Mouse (Mus musculus) embryonic facial prominence, embryonic 13.5 days (tissue): ENCODE data around the gene Sec14l2. TPM values are rescaled to one million over a fixed set of nuclear protein-coding genes. Genes with fewer than 3 reads are reported as not detected.
"Not testable (repeated sequence)": the region's sequence is repeated elsewhere in the genome, so short reads cannot be mapped to it uniquely, and the experiment has no call there.

ENCODE experiments used
- ATAC-seq: fragments of 200-750 bp; cut with Nextera tagmentation; 2 replicates; pipeline ENCODE4 v1.8.0; 2017; ENCODE audit warnings: low read depth; ENCODE audit not compliant: insufficient number of reproducible peaks, insufficient read depth, low FRiP score, low TSS enrichment
- H3K27ac ChIP-seq: fragments of 300-500 bp; sonication (generic); 2 replicates; pipeline ENCODE4 v1.5.1; 2015; ENCODE audit warnings: moderate library complexity, mild to moderate bottlenecking, inconsistent platforms
- H3K27me3 ChIP-seq: fragments of 300-500 bp; sonication (generic); 2 replicates; pipeline ENCODE4 v1.6.1; 2015; ENCODE audit warnings: mild to moderate bottlenecking, inconsistent platforms
- H3K36me3 ChIP-seq: fragments of 300-500 bp; sonication (generic); 2 replicates; pipeline ENCODE4 v1.6.1; 2015; ENCODE audit warnings: mild to moderate bottlenecking, inconsistent platforms
- H3K4me1 ChIP-seq: fragments of 300-500 bp; sonication (generic); 2 replicates; pipeline ENCODE4 v1.6.1; 2015; ENCODE audit warnings: inconsistent platforms
- H3K4me2 ChIP-seq: fragments of 300-500 bp; sonication (generic); 2 replicates; pipeline ENCODE4 v1.6.1; 2015; ENCODE audit warnings: moderate library complexity, mild to moderate bottlenecking, inconsistent platforms
- H3K4me3 ChIP-seq: fragments of 300-500 bp; sonication (generic); 2 replicates; pipeline ENCODE4 v1.5.1; 2015; ENCODE audit warnings: mild to moderate bottlenecking, inconsistent platforms
- H3K9ac ChIP-seq: fragments of 300-500 bp; sonication (generic); 2 replicates; pipeline ENCODE4 v1.6.1; 2015; ENCODE audit warnings: mild to moderate bottlenecking, inconsistent platforms
- H3K9me3 ChIP-seq: fragments of 300-500 bp; sonication (generic); 2 replicates; pipeline ENCODE4 v1.6.1; 2016; ENCODE audit warnings: inconsistent platforms
- WGBS: fragments of 180-500 bp; shearing (Covaris S2); methylation state at CpG from one replicate; pipeline ENCODE4 v1.1.7; 2015; ENCODE audit warnings: mixed read lengths; 5-methylcytosine and 5-hydroxymethylcytosine counted together
- polyA plus RNA-seq: library from polyadenylated mRNA; unstranded; fragments of >200 nt; fragmentation: Nextera tagmentation; extraction: Ambion mirVana; gene quantifications from 2 replicates; pipeline ENCODE4 v1.2.1, GENCODE M21; 2015

The Sec14l2 gene
- polyA plus RNA-seq, 1 experiment from 2014 or later: 2.0 TPM

DNA sequence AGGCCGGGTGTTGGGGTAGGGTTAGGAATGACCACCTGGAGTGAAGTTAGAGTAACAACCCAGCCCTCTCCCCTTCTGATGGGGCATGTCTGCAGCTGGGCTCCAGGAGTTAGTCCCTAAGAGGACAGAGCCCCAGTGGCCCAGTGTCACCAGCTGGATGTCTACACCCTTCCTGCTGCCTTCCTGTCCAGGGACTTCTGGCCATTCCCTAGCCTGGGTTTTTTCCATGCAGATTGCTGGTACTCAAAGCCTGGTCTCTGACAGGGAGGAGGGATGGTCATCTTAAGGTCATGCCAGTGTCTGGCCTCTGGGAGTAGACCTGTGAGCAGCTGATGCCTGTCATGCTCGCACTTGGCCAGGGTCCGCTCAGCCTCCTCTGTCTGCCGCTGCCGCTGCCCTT lies 24.9 kb upstream of the Sec14l2 start:
- H3K9me3 ChIP-seq: no peaks in the 10 kb centered on the region
- H3K36me3 ChIP-seq: peaks cover 51% of the 10 kb centered on the region
- ATAC-seq: no peak
- no peaks in the 10 kb centered on the region for H3K4me1 ChIP-seq
- no peak overlapping the region for H3K9ac ChIP-seq
- WGBS: 76% methylated on average over 5 of the region's 5 CpGs
- no peak overlapping the region for H3K4me3 ChIP-seq
- H3K27ac ChIP-seq: no peak overlapping the region
- H3K27me3 ChIP-seq: no peaks in the 10 kb centered on the region
- no peak overlapping the region for H3K4me2 ChIP-seq

DNA sequence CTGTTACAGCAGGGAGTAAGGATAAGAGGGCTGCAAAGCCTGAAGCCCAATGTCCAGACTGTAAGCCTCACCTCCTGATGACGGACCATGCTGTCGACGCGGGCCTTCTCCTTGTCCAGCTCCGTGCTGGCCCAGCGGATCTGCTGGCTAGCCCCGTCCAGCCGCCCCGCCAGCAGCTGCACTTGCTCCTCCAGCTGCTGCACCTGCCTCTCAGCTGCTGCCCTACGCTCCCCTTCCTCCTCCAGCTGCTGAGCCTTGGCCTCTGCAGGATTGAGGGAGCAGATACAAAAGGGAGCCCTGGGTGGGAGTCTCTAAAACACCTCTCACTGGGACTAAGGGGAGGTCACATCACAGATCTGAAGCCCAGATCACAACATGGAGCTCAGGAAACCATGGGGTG lies 23.9 kb upstream of the Sec14l2 start:
- WGBS: 82% methylated on average over 10 of the region's 10 CpGs
- Histone ChIP-seq H3K36me3 (peaks cover 62% of the 10 kb centered on the region), H3K27ac (no peak overlapping the region), H3K9ac (no peak overlapping the region), H3K4me1 (no peaks in the 10 kb centered on the region), H3K4me2 (no peak overlapping the region), H3K9me3 (no peaks in the 10 kb centered on the region), H3K4me3 (no peak overlapping the region), H3K27me3 (no peaks in the 10 kb centered on the region)
- no peak for ATAC-seq

DNA sequence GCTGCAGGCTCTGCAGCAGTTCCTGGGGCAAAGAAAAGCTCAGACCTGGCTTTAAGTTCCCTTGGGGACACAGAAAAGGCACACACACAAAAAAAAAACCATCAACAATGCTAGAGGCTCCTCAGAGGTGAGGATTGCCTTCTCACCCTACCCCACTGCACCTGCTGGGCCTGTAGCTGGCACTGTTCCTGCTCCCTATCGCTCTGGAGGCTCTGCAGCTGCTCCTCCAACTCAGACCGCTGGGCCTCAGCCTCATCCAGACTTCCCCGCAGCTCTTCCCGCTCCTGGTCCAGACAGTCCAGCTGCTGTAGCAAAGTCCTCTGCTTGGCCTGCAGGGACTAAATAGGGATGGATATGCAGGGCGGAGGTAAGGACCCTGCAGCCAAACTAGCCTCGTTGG lies 23.2 kb upstream of the Sec14l2 start:
- H3K4me1 ChIP-seq: no peaks in the 10 kb centered on the region
- H3K36me3 ChIP-seq: peaks cover 67% of the 10 kb centered on the region
- H3K27me3 ChIP-seq: no peaks in the 10 kb centered on the region
- no peak overlapping the region for H3K27ac ChIP-seq
- ATAC-seq: no peak
- 72% methylated on average over 6 of the region's 6 CpGs for WGBS
- H3K4me3 ChIP-seq: no peak overlapping the region
- no peak overlapping the region for H3K4me2 ChIP-seq
- H3K9me3 ChIP-seq: no peaks in the 10 kb centered on the region
- H3K9ac ChIP-seq: 0 out of 2 replicates have a peak overlapping the region, but pooled peaks have one; percentile 11

DNA sequence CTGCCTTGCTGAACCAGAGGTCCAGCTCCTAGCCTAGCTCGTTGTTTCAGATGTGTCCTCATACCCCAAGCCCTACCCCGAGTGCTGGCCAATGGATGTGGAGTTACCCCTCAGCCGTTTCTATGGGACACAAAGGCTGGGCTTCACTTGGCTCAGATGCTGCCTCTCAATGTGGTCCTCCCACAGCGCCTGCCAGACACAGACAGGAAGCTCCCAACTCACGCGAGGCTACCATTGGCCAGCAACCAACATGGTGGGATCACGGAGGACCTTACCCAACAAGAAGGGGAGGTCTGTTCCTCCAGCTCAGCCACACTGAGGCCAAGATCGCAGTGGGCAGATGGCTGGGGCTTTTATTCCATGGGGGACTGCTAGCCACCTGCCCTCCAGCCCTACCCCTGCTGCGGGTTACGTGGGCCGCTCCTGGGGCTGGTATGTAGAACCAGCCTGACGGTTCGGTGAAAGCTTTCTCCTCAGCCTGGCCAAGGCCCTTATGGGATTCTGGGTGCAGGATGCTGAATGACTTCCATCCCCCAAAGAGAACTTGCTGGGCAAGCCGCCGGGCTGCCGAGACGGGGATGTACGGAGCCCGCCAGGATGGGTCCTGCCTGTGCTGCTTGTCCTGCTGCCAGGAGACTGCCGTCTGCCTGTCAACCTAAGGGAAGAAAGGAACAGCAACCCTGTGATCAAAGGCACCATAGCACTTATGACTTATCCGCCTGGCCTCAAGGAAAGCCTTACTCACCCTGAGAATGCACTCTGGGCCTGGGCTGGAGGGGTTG lies 20.3 kb upstream of the Sec14l2 start:
- Histone ChIP-seq H3K9ac (no peak overlapping the region), H3K36me3 (peaks cover 79% of the 10 kb centered on the region), H3K4me2 (no peak overlapping the region), H3K4me3 (no peak overlapping the region), H3K9me3 (no peaks in the 10 kb centered on the region), H3K27ac (no peak overlapping the region), H3K4me1 (no peaks in the 10 kb centered on the region), H3K27me3 (no peaks in the 10 kb centered on the region)
- WGBS: 91% methylated on average over 21 of the region's 21 CpGs
- no peak for ATAC-seq

DNA sequence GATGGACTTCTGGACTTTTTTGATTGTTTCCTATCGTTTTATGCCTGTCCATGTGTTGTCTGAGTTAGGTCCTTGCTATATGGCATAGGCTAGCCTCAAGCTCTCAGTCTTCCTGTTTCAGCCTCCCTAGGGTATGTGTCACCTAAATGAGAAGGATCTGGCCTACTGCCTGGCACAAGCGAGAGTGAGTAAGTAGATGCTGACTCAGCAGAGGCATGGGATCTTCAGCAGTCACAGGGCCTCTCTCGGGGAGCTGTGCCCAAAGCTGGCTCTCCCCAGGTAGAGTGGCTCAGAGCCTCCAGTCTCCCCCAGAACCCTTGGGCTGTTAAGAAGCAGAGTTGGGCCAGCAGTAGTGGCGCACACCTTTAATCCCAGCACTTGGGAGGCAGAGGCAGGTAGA lies 19.1 kb upstream of the Sec14l2 start:
- no peak overlapping the region for H3K4me2 ChIP-seq
- H3K27ac ChIP-seq: no peak overlapping the region
- no peaks in the 10 kb centered on the region for H3K27me3 ChIP-seq
- no peaks in the 10 kb centered on the region for H3K4me1 ChIP-seq
- 85% methylated on average over 4 of the region's 4 CpGs for WGBS
- H3K9me3 ChIP-seq: no peaks in the 10 kb centered on the region
- no peak overlapping the region for H3K9ac ChIP-seq
- H3K4me3 ChIP-seq: no peak overlapping the region
- peaks cover 78% of the 10 kb centered on the region for H3K36me3 ChIP-seq
- no peak for ATAC-seq

DNA sequence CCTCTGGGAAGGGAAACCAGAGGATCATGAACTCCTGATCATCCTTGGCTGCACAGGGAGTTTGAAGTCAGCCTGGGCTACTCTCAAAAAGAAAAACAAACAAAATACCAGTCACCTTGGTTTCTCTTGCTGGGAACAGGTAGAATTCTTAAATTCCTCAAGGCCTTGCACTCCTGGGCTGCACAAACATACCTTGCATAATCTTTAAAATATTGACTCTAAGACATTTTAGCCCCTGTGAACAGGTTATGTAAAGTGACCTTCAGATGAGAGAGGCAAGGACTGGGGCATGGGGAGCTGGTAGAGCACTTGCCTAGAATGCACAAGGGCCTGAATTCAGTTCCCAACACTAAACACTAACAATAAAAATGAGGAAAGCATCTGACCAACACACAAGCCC lies 18.3 kb upstream of the Sec14l2 start:
- Histone ChIP-seq H3K4me2 (no peak overlapping the region), H3K4me1 (peaks cover 8% of the 10 kb centered on the region), H3K9ac (no peak overlapping the region), H3K9me3 (no peaks in the 10 kb centered on the region), H3K4me3 (no peak overlapping the region), H3K27ac (no peak overlapping the region), H3K36me3 (peaks cover 83% of the 10 kb centered on the region), H3K27me3 (no peaks in the 10 kb centered on the region)
- ATAC-seq: no peak

DNA sequence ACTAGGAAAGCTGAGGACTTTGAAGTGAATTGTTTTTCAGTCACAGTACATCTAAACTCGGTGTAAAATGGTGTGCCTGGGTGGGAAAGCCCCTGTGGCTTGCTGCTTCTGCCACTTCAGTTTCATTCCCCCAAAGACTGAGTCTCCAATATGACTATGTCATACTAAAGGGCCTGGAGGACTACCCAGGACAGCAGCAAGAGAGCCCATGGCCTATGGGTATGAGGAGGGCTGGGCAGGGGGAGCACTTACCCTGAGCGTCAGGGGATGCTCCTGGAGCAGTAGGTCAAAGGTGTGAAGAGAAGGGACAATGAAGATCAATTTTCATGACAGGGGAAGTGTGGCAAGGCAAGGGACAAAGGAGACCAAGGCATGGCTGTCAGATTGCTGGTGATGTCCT lies 15.7 kb upstream of the Sec14l2 start:
- WGBS: 78% methylated on average over 2 of the region's 2 CpGs
- no peaks in the 10 kb centered on the region for H3K9me3 ChIP-seq
- H3K4me1 ChIP-seq: peaks cover 20% of the 10 kb centered on the region
- H3K9ac ChIP-seq: no peak overlapping the region
- H3K4me2 ChIP-seq: no peak overlapping the region
- H3K27me3 ChIP-seq: no peaks in the 10 kb centered on the region
- no peak overlapping the region for H3K4me3 ChIP-seq
- no peak for ATAC-seq
- no peak overlapping the region for H3K27ac ChIP-seq
- H3K36me3 ChIP-seq: peaks cover 73% of the 10 kb centered on the region

DNA sequence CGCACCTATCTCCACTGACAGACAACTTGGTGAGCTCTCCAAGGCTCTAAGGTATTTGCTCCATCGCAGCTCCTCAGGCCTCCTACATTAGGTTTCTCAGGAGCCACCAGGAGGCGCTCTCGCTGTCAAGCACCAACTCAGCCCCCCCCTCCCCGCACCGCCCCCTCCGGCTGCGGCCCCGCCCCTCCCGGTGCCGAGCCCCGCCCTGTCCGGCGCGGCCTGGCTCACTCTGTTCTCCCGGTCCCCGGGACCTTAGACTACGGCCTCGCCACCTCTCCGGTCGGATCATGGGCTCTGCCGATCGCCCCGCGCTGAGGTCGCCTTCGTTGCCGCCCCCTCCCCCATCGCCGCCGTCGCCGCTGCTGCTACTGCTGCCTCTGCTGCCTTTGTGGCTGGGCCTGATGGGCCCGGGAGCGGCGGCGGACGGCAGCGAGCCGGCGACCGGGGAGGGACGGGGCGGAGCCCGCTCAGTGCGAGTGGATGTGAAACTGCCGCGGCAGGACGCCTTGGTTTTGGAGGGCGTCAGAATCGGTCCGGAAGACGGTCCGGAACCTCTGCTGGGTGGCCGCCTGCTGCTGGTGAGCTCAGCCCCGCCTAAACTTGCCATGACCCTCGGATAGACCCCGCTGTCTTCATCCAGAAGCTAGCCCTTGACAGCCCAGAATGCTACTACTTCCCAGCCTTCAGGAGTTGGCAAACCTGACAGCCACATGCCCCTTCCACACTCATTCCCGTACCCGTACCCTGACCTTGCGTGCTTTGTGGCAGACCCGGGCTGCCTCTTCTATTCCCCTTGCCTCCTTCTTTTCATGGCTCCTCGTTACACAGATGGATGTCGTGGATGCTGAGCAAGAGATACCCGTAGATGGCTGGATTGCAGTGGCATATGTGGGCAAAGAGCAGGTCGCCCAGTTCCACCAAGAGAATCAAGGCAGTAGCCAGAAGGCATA lies 12.0 kb upstream of the Sec14l2 start, which contains the start of gene Rnf215:
TSS of gene Rnf215 (plus strand) at position 217 of the 950 bp plus-strand sequence.
- Histone ChIP-seq H3K36me3 (peaks cover 36% of the 10 kb centered on the region), H3K4me3 (peak within 1 kb of the TSS; percentile 83), H3K9me3 (no peaks in the 10 kb centered on the region), H3K27ac (peak within 1 kb of the TSS; percentile 83), H3K4me1 (peaks cover 20% of the 10 kb centered on the region), H3K4me2 (peak within 1 kb of the TSS; percentile 82), H3K9ac (peak within 1 kb of the TSS; percentile 97), H3K27me3 (no peaks in the 10 kb centered on the region)
- peak; percentile 79 for ATAC-seq
- 2% methylated on average over 66 of the region's 66 CpGs for WGBS

DNA sequence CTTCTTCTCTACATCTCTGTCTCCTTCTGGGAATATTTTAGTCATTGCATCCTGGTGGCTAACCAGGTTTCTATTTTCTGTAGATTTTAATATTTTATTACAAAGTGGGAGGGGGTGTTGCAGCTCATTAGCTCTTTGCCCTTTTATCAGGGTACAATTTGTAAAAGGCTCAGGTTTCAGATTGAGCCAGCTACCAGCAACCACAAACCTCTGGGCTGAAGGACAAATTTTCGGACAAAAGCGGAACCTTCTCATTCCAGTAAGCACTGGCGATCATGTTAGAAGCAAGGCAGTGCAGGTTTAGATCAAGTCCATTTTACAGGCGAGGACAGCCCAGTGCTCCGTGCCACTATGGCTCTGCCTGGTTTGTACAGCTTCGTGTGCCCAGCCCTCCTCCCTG lies 11.2 kb upstream of the Sec14l2 start:
- Histone ChIP-seq H3K36me3 (peaks cover 28% of the 10 kb centered on the region), H3K4me3 (peak overlapping the region; percentile 83; the same call in 1 of the 2 replicates), H3K4me2 (peak overlapping the region; percentile 82), H3K4me1 (peaks cover 20% of the 10 kb centered on the region), H3K9ac (peak overlapping the region; percentile 97; the same call in 1 of the 2 replicates), H3K27me3 (no peaks in the 10 kb centered on the region), H3K27ac (no peak overlapping the region), H3K9me3 (no peaks in the 10 kb centered on the region)
- ATAC-seq: no peak
- 51% methylated on average over 6 of the region's 6 CpGs for WGBS

DNA sequence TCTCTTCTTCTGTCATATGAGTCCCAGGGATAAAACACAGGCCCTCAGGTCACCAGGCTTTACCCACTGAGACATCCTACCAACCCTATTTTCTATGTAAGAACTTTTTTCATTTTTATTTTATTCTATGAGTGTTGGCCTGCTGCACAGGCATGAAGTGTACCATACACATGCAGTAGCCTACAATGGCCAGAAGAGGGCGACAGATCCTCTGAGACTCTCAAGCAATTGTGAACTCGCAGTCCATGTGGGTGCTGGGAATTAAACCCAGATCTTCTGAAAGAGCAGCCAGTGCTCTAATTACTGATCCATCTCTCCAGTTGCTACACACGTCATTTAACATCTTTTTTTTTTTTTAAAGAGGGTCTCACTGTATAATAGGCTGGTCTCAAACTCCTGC lies 10.2 kb upstream of the Sec14l2 start:
- Histone ChIP-seq H3K27ac (no peak overlapping the region), H3K9me3 (no peaks in the 10 kb centered on the region), H3K4me3 (no peak overlapping the region), H3K27me3 (no peaks in the 10 kb centered on the region), H3K36me3 (peaks cover 20% of the 10 kb centered on the region), H3K4me1 (peaks cover 20% of the 10 kb centered on the region), H3K9ac (no peak overlapping the region), H3K4me2 (no peak overlapping the region)
- 58% methylated on average over 3 of the region's 3 CpGs for WGBS
- ATAC-seq: no peak

DNA sequence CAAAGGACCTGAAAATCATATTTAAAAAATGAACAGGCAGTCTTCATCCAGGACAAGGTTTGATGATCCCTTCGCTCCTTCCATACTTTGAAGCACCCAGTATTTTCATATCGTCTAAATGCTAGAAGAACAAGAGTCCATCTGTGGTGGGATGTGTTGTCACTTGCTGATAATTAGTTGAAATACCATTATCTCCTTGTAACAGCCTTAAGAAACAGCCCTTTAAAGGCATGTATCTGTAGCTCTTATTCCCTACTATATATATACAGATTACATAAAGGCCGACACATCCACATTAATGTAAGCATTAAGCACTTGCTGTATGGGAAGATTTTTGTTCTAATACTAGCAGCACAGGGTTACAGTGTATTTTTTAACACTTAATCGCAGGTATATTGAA lies 5.2 kb upstream of the Sec14l2 start:
- H3K9me3 ChIP-seq: peaks cover 15% of the 10 kb centered on the region; the same call in 1 of the 2 replicates
- not testable (repeated sequence) for ATAC-seq, H3K4me3 ChIP-seq, H3K36me3 ChIP-seq, H3K4me2 ChIP-seq, H3K27ac ChIP-seq, H3K4me1 ChIP-seq, H3K9ac ChIP-seq, H3K27me3 ChIP-seq
- 92% methylated on average over 4 of the region's 4 CpGs for WGBS
